Mouse (Mus musculus): Measurements from ENCODE around the gene Arhgef10l.

DNA sequence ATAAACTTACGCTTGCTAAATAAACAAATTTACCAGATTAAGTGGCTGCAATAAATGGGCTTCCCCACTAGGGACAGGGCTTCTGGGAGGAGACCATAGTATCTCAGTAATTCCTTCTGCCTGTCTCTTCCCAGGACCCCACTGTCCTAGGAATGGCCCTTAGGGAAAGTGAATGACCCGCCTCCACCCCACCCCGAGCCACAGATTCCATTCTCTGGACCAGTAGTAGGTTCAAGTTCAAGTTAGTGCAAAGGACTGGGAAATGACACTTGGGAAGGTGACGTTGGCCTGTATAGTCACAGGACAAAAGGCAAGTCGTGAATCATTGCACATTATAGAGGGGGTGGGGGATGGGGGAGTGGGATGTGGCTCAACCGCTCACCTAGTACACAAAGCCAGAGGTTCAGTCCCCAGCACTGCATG, 19.1 kb upstream of the Arhgef10l start:
- TF ChIP-seq CTCF (IDR thresholded peaks at IDR 0.05; ENCODE audit: low read depth, low read length) (no peak), POLR2A (IDR thresholded peaks at IDR 0.05; ENCODE audit: borderline replicate concordance, low read depth, low read length) (no peak)
